Mouse (Mus musculus) left cerebral cortex, adult 18-20 months (tissue): ENCODE results near the gene Zmiz1. TPM values are rescaled to one million over a fixed set of nuclear protein-coding genes. Genes with fewer than 3 reads are reported as not detected.

Experiments used
- DNase-seq, 2 experiments: peaks; one replicate each; pipeline ENCODE4 v3.0.0; 2021 to 2022; ENCODE audit warnings: low spot score in 2 of 2, mixed read lengths in 1 of 2
- total RNA-seq, 2 experiments: library from RNA; stranded (reverse); gene quantifications; 2 replicates each; pipeline ENCODE4 v1.2.3; 2021

Zmiz1 gene
- total RNA-seq, 2 experiments from 2014 or later: 89.2 to 100 TPM

DNA sequence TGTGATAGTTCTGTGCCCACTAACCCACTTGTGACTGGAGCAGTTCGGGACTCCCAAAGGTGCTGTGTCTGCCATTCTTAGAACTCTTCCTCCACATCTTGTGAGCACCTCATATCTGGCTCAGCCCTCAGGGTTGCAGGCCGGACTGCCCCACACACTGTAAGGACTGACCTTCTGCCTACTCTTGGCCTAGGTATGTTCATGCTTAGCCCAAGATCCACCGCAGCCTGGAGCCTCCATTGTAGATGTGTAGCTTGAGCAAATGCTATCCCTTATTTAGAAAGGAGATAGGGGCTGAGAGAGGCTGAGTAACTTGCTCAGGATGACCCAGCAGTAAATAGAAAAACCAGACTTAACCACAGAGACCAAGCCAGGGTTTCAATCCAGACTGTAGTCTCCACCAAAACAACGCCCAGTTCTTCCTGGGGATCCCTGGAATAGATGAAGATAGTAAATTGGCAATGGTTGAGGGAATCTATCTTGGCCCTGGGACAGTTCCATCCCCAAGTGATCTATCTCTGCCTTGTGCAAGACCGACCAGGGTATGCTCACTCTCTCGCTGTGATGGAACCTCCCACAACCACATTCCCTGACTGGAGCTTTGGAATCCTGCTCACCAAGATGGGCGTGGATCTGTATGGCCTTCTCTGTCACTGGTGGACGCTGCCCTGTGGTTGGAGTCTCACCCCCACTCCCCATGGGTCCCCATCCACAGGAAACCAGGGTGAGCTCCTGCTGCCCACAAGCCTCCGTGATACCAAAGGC is 74.8 kb downstream of the Zmiz1 start:
- no peak for DNase-seq

DNA sequence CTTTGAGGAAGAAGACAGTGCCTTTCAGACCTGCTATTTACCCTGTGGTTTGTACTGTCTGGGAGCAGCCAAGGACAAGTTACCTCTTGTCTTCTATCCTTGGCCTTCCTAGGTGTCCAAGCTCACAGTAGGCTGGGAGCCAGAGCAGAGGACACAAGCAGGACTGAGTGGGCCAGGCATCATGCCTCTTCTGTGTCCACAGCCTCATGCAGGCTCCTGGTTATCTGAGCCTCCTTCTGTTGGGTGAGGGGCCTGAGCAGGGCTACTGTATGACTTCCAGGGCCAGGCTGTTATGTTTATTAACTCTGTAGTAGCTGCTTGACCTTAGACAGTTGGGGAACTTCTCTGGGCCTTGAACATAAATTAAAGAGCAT is 75.4 kb downstream of the Zmiz1 start:
- no peak for DNase-seq

- DNase-seq: no peak
Measured at GRCm38 (mm10) chr14:25534918-25535582, 76.1 kb downstream of the Zmiz1 start.

GRCm38 (mm10) chr14:25535583-25535943 is 76.6 kb downstream of the Zmiz1 start:
- no peak for DNase-seq

- DNase-seq: no peak
Measured at GRCm38 (mm10) chr14:25536476-25536875, 77.5 kb downstream of the Zmiz1 start.

DNA sequence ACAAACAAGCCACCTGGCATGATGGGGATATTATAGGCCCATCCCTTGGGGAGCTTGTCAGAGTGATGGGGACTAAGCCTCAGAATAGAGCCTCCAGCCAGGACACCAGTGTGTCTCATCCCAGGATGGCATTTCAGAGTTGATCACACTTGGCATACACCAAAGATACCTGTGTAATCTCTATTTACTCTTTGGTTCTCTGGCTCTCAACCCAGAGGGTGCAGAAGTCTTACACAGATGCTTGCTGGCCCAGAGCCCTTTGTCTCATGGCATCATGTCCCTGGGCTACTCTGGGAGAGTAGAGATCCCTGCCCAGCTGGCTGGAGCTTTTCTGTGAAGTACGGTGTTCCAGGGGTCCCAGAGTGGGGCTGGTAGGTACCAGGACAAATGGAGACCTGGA is 78.4 kb downstream of the Zmiz1 start:
- DNase-seq: no peak

DNA sequence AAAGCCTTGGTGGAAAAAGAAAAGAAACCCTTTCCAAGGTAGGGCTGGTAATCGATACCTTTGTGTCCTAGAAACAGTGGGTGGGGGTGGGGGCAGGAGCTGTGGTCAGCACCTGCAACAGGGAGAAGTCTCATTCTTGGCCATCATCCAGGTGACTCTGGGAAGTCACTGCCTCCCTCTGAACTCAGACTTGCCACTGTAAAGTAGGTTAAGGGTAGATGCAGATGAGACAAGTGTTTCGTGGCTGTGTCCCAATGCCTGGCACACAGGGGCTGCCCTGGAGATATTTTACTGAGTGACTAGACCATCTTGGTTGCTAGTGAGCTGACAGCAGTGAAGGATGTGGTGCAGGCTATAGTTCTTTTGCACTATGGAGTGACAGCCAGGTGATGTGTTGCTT is 79.5 kb downstream of the Zmiz1 start:
- no peak for DNase-seq

DNA sequence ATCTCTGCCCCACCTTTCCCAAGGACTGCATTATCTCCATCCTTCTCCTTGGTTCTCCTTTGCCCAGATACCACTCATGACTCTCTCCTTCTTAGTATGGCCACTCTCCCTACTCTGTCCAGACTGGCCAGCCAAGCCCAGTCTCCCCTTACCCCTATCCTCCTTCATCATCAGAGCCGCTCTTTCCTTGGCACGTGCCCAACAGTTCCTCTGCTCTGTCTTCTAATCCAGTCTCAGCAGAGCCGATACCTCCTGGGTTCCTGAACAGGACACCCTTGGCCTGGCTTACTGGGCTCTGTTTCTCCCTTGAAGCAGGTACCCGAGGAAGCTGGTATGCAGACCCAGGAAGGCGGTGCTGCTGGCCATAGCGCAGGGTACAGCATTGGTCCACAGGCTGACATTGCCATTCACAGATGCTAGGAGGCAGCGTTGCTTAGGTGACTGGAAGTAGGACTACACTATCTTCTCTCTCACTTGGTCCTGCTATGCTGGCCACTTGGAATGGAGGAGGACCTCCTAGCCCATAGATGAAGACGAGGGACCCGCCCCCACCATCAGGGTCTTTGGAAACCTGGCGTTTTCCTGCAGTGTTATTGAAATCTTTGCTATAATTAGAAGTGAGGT is 80.6 kb downstream of the Zmiz1 start:
- DNase-seq: no peak

- DNase-seq: no peak
Measured at GRCm38 (mm10) chr14:25540172-25540571, 81.2 kb downstream of the Zmiz1 start.

- DNase-seq: no peak
Measured at GRCm38 (mm10) chr14:25541213-25541612, 82.2 kb downstream of the Zmiz1 start.

DNA sequence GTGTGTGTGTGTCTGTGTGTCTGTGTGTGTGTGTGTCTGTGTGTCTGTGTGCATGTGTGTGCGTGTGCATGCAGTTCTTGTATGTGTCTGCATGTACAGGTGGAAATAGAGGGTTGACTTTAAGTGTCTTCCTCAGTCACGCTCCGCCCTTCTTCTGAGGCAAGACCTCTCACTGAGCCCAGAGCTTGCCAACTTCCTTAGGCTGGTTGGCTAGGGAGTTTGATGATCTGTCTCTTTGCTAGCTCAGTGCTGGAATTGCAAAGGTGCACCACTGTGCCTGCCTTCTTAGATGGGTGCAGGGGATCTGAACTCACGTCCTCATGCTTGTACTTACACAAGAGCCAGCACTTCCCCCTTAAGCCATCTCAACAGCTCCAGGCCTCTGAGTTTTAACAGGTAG is 84.1 kb downstream of the Zmiz1 start:
- DNase-seq: no peak

- no peak for DNase-seq
Measured at GRCm38 (mm10) chr14:25543927-25544326, 84.9 kb downstream of the Zmiz1 start.

DNA sequence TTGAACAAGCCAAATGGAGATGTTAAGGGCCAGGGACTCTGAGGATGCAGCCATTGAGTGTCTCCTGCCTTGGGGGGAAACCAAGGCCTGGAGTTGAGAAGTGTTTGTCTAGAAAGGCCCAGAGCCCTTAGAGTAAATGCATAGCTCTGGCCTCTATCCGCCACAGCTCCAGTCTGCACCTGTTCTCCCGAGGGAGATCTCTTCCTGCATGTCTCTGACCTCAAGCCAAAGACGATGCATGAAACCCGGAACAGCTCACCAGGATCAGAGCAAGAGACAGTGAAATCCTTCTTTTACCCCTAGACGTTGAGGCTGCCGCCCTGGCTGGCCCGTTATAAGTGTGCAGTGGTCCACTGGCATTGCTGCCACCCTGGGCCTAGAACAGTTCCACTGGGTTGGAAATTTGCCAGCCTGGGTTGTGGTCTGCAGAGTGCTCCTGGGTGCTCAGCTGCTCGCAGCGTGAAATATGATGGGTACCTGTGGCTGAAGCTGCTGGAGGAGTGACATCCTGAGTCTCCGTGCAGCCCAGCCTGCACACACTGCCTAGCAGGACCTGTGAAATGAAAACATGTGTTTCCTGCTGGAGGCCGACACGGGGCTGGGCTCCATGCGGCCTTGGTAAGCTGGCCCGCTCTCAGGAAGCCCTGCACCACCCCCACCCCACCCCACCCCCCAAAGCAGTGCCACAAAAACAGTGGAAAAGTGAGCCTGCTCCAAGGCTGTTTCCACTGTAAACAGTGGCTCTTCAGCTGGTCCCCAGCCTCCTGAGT is 88.1 kb downstream of the Zmiz1 start:
- DNase-seq: no peak

DNA sequence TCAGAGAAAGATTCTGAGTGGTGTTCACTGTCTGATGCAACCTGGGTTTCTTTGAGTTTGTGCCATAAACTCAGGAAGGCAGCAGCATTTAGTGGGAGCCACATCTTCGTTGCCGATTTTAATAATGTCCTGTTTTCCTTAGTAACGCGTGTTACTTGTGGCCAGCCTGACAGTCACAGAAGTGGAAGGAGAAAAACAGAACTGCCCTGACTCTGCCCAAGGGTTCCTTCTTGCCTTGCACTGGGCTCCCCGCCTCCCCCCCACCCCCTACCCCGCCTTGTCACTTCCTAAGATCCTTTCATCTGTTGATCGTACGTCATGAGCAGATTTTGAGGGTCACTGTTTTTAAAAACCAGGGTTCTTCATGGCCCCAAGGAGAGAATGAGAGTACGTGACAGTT is 88.9 kb downstream of the Zmiz1 start:
- no peak for DNase-seq

DNA sequence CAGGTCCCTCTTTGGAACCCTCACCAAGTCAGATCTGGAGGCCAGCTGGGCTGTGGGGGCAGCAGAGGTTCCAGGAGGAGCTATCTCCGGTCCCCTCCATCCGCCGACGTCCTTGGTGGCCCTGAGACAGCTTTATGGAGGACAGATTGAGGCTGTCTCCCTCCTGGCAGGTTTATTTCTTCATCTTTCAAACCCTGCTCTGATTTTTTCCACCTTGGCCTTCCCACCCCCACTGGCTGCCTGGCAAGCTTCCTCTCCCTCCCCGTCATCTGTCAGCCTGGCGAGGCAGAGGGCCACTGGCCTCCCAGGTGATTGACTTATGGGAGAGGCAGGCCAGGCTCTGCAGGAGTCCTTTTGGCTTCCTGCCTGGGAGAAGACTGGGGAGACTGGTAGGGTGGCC is 89.7 kb downstream of the Zmiz1 start:
- no peak for DNase-seq

DNA sequence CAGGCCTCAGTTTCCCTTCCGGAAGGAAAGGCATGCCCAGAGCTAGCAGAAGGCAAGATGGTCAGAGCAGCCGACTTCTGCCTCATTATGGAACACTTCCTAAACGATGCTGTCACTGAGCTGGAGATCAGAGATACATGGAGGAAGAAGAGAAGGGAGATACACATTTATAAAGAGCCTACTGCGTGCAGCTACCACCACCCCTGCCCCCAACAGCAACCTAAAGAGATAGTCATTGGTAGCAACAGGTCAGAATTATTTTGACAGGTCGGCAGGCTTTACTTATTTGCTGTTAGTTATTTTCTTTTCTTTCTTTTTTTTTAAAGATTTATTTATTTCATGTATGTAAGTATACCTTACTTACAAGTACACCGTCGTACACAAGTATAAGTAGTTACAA is 90.1 kb downstream of the Zmiz1 start:
- DNase-seq: no peak

- DNase-seq: peak in 1 of 2 experiments; percentile 37
Measured at GRCm38 (mm10) chr14:25549871-25550840, 91.2 kb downstream of the Zmiz1 start.

GRCm38 (mm10) chr14:25551731-25552130 is 92.7 kb downstream of the Zmiz1 start:
- no peak for DNase-seq

GRCm38 (mm10) chr14:25553382-25553781 is 94.4 kb downstream of the Zmiz1 start:
- DNase-seq: no peak

- DNase-seq: no peak
Measured at GRCm38 (mm10) chr14:25554781-25555180, 95.8 kb downstream of the Zmiz1 start.
